Mouse (Mus musculus) right cerebral cortex, postnatal 25 days (tissue): ENCODE measurements at regions not wholly inside any gene's neighbourhood (a gene's known extent, or its start where the extent isn't known, plus 50 kb on each side); places are given as distances from the start of the nearest gene placed in this dataset.
A peak's percentile ranks its signal among the peaks of the same experiment; 100 is the strongest.

ENCODE experiments used
- DNase-seq: peaks from one replicate; pipeline ENCODE4 v3.0.0; 2022

DNA sequence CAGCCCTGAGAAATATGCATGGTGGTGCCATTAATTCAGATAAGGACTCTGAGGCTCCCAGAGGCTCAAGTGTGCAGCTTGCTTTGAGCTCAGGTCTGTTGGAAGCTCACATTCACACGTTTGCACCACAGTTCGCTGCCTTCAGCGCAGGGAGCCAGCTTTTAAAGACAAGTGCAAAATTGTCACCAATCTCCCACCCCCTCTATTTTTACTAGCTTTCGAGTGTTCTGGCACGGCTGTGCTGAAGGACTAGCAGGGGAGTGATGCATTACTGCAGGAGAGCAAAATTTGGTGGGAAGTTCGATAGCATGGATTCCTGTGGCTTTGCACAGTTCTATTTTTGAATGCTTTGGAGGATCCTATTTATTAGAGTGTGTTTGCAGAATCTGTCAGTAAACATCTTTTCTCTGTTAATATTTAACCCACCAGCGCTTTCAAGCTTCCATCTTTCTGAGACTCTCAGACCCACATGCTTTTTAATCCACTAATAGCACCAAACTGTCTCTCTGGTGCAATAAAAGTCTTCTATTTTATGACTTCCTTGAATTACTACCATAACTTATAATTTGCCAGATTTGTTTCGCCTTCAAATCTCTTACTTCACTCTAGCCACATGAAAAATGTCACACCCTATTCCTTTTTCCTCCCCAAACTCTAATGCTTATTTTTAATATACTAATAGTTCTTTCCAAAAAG is 453.6 kb downstream of the Hsfy2 start:
- no peak for DNase-seq

DNA sequence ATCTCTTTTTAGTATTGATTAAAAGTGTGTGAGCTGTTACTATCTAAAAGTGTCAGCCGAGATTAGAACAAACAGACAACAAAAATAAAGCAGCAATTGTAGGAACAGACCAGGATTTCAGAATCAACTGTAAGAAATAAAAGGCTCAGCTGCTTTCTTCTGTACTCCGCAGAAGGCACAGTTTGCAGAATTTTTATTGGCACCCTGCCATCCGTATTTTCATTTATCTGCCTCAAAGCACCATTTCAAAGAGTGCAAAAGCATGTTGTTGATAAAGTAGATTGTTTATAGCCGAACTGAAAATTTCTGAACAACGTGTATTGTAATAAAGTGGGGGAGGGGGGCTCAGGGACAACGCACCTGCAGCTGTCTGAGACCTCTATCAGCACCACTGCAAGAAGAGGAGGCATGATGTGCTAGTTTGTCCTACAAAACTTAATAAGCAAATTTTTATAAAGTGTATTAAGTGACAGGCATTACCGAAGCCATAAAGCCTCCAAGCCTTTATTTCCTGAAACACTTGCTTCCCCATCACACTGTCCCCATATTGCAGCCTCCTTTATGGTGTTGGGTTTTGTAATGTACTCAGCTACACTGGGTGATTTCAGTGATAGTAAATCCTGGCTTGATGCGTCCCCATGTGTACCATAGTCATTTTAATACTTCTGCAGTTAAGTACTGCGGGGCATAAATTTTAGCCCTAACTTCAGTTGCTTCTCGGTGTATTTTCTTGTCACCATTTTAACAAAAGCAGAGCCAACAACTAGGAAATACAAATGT is 457.8 kb downstream of the Hsfy2 start:
- DNase-seq: no peak

DNA sequence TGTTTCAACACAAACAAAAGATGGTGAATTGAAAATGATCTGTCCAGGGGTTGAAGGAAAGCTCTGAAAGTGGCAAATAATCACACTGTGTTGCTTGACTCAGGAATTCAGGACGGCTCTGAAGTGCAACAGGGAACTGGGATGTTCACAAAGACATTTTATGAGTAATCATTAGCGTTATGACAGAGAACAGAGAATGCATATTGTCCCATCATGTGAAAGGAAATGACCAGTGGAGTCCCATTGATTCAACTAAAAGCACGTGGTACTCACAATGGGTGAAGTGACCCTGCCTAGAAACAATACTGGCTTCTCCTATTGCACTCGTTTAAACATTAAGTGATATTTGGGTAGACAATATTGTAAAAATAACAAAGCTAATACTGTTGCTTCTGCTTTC is 466.1 kb downstream of the Hsfy2 start:
- DNase-seq: no peak

DNA sequence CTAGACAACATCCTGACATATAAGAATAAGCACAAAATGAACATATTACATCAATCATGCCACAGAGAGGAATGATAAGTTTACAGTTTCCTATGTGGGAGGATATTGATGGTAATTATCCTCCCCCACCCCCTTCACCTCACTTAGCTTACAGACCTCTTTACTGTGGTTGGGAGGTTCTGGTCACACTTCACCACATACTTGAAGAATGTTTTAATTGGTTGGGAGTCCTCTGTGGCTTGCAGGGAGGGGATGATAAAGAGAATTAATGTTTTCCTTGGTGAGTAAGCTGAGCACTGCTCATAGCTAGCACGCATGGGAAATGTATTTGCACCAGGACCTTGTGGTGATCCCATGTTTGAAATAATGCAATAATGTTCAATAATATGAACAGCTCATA is 468.5 kb downstream of the Hsfy2 start:
- DNase-seq: no peak

GRCm38 (mm10) chr1:56168063-56168462 is 469.2 kb downstream of the Hsfy2 start:
- no peak for DNase-seq

DNA sequence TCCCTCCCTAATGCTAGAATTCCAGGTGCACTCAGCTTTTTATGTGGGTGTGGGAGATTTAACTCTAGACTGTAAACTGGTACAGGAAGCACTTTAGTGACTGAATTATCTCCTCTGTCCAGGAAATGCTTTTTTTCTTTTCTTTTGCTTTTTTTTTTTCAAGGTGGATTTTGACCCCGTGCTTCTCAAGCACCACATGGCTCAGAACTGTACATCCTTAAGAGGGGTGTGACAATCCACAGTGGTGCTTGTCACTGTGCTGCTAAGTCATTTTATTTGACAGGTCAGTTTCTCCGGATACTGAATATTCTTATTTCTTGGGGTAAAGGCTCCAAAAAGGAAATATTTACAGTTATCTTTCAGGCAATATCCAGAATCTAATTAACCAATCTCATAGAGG is 472.0 kb downstream of the Hsfy2 start:
- DNase-seq: no peak

GRCm38 (mm10) chr1:56164366-56164765 is 472.9 kb downstream of the Hsfy2 start:
- DNase-seq: no peak

DNA sequence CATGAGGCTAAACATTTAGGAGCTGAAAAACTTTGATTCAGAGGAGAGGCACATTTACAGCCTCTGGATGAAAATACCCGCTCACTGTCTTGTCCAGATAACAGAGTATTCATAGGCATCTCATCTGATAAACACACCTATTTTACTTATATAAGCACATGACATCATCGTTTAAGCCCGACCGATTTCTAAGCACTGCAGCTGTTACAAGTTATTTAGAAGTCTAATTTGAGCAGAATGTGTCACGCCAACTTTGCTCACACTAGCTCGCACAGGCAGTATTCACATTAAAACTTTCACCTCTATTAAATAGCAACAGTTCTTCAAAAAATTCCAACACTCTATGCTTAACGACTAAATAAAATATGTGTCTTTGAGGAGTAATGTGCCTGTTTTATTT is 506.3 kb downstream of the Hsfy2 start:
- peak; percentile 11 for DNase-seq

DNA sequence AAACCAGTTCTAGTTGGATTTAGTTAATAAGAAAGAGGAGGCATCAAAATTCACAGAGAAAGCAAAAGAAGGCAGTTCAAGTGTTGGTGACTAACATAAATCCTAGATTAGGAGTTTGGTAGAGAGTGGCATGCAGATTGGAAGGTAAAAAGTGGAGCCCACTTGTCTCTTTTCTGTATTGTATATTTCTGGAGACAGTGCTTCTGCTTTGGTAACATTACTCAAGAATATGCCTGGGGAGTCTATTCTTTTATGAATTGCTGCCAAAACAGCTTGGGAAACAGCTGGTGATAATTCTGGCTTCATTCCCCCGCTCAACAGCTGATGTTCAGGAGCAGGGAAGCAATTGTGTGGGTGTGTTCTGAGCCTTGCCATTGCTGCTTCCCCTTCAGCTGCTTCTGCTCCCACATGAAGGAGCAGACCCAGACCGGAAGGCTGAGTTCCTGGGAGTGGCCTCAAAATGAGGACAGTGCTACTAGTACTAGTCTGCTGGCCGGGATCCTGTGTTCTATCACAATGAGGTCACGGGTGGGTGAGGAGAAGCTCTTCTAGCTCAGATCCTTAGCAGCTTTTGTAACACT is 547.9 kb downstream of the Hsfy2 start:
- DNase-seq: peak; percentile 76

DNA sequence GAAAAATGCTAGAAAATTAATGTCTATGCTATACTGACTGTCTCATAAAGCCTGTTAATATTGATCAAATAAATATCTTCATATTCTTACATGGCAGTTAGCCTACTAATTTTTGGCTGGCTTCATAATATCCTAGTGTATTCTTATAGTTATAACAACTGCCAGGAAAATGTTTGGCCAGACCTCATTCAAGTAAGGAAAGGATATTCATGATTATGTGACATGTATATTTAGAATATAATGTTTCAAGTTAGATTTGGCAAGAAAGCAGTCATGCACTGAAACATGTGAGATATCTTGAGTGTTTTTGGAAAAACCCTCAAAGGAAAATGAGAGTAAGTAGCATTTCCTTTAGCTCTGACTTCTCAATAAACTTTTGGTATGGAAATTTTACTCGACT is 548.9 kb downstream of the Hsfy2 start:
- DNase-seq: no peak

GRCm38 (mm10) chr1:56076757-56077156 is 560.5 kb downstream of the Hsfy2 start:
- DNase-seq: no peak

- DNase-seq: no peak
Observed at GRCm38 (mm10) chr1:56072255-56072654, 565.0 kb downstream of the Hsfy2 start.

DNA sequence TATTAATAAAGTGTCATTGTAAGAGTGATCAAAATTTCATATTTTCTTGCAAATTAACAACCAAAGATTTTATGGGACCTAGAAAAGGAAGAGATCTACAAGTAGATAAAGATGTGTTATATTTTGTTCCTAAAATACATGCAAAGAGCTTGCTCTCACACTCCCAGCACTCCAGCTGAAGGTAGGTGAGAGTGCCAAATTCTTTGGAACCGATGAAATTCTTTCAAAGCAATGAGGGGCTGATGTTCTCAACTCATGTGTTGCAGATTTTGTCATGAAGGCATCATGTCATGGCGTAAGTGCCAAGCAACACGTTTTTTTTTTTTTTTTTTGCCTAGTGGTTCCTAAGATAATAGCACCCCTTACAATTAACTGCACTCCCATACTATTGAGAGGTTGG is 573.8 kb downstream of the Hsfy2 start:
- DNase-seq: no peak
